Mouse (Mus musculus): Measurements from ENCODE around the gene Rbm26.

DNA sequence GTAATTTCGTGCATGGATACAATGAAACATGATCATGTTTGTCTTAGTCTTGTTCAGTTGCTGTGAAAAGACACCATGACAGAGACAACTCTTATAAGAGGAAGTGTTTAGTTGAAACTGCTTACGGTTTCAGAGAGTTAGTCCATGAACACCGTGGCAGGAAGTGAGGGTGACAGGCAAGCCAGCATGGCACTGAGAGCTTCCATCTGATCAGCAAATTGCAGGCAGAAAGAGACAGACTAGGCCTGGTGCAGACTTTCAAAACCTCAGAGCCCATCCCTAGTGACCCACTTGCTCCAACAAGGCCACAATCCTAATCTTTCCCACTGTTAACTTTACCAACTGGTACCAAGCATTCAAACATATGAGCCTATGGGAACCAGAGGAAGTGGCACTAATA is 5.7 kb upstream of the Rbm26 start:
- TF ChIP-seq CTCF (IDR thresholded peaks at IDR 0.05; ENCODE audit: low read depth) (no peak), EP300 (IDR thresholded peaks at IDR 0.05; ENCODE audit: low read depth) (no peak)

Data from liver, postnatal 0 days (tissue).